ENCODE assay signal across 11 mouse cellular contexts in the genomic region with DNA sequence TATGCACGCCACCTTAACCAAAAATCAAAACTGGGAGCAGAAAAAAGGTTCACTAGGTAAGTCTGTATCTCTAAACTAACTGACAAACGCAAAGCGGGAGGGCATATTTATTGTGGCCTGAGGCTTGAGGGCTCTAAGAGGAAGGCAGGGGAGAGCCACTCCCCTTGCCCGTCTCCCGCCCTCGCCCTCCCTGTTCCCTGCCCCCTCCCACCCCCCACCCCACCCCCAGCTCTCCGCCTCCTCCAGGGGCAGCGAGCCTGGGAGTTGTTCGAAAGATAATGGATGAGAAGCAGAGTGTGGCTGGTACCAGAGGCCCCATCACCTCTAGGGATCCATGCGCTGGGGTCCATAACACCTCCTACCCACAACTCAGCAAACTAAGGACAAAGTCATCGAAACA.
A peak's percentile ranks its signal among the peaks of the same experiment; 100 is the strongest.
DNase-seq lines count a peak whose midpoint lies in the region; ATAC-seq lines count a peak whose summit lies in the region.
"Had no signal": no experiment of that assay in that cellular context is flagged by ENCODE, and none has a peak within 500 bp of the region (broad histone marks: within the 10 kb centered on the region; RNA-seq: fewer than 3 reads in every experiment).

No protein-coding gene starts in this region.

- no peak overlapping the region for H3K4me3 ChIP-seq in heart, embryonic 15.5 days
- H3K4me3 ChIP-seq in midbrain, embryonic 11.5 days (ENCODE audit: low read depth, low read length), result no peak overlapping the region
- no peak overlapping the region for H3K4me3 ChIP-seq in midbrain, embryonic 13.5 days (replicated peaks)
- no peak overlapping the region for H3K4me3 ChIP-seq in embryonic facial prominence, embryonic 15.5 days (replicated peaks)
- H3K4me3 ChIP-seq in neural tube, embryonic 12.5 days, result no peak overlapping the region

- H3K27me3 ChIP-seq in heart, embryonic 15.5 days, result peaks cover 4% of the 10 kb centered on the region
- no peaks in the 10 kb centered on the region for H3K27me3 ChIP-seq in midbrain, embryonic 11.5 days (ENCODE audit: control insufficient read depth, insufficient read depth, low read length)
- H3K27me3 ChIP-seq in midbrain, embryonic 13.5 days, result peaks cover 15% of the 10 kb centered on the region; the same call in 1 of the 2 replicates
- H3K27me3 ChIP-seq in embryonic facial prominence, embryonic 15.5 days, result no peaks in the 10 kb centered on the region
- H3K27me3 ChIP-seq in neural tube, embryonic 12.5 days (replicated peaks), result no peaks in the 10 kb centered on the region; the same call in 1 of the 2 replicates

- no peaks in the 10 kb centered on the region for H3K9me3 ChIP-seq in heart, embryonic 15.5 days (replicated peaks)
- no peaks in the 10 kb centered on the region for H3K9me3 ChIP-seq in midbrain, embryonic 11.5 days (ENCODE audit: control insufficient read depth, low read length)
- H3K9me3 ChIP-seq in midbrain, embryonic 13.5 days, result no peaks in the 10 kb centered on the region
- no peaks in the 10 kb centered on the region for H3K9me3 ChIP-seq in embryonic facial prominence, embryonic 15.5 days (replicated peaks)
- H3K9me3 ChIP-seq in neural tube, embryonic 12.5 days, result no peaks in the 10 kb centered on the region

- H3K4me1 ChIP-seq in heart, embryonic 15.5 days (replicated peaks), result peaks cover 6% of the 10 kb centered on the region
- 0 out of 2 replicates have a peak, but pooled peaks cover 2% of the 10 kb centered on the region for H3K4me1 ChIP-seq in midbrain, embryonic 11.5 days (ENCODE audit: control insufficient read depth, insufficient read depth, low read length)
- peaks cover 7% of the 10 kb centered on the region for H3K4me1 ChIP-seq in midbrain, embryonic 13.5 days (replicated peaks)
- H3K4me1 ChIP-seq in embryonic facial prominence, embryonic 15.5 days, result no peaks in the 10 kb centered on the region
- peaks cover 3% of the 10 kb centered on the region; the same call in 1 of the 2 replicates for H3K4me1 ChIP-seq in neural tube, embryonic 12.5 days

- WGBS in heart, embryonic 15.5 days, result 9% methylated on average over 11 of the region's 11 CpGs
- 12% methylated on average over 11 of the region's 11 CpGs for WGBS in midbrain, embryonic 11.5 days
- 11% methylated on average over 11 of the region's 11 CpGs for WGBS in midbrain, embryonic 13.5 days
- WGBS in embryonic facial prominence, embryonic 15.5 days, result 7% methylated on average over 7 of the region's 11 CpGs
- 5% methylated on average over 11 of the region's 11 CpGs for WGBS in neural tube, embryonic 12.5 days

- H3K36me3 ChIP-seq in heart, embryonic 15.5 days, result no peaks in the 10 kb centered on the region
- H3K36me3 ChIP-seq in midbrain, embryonic 11.5 days (ENCODE audit: control insufficient read depth, insufficient read depth, low read length), result no peaks in the 10 kb centered on the region
- no peaks in the 10 kb centered on the region for H3K36me3 ChIP-seq in midbrain, embryonic 13.5 days
- H3K36me3 ChIP-seq in embryonic facial prominence, embryonic 15.5 days, result no peaks in the 10 kb centered on the region
- no peaks in the 10 kb centered on the region for H3K36me3 ChIP-seq in neural tube, embryonic 12.5 days

- H3K4me2 ChIP-seq in heart, embryonic 15.5 days, result peak overlapping the region; percentile 32; the same call in 1 of the 2 replicates
- H3K4me2 ChIP-seq in midbrain, embryonic 11.5 days, result peak overlapping the region; percentile 6; the same call in 1 of the 2 replicates
- no peak overlapping the region for H3K4me2 ChIP-seq in midbrain, embryonic 13.5 days (replicated peaks)
- H3K4me2 ChIP-seq in embryonic facial prominence, embryonic 15.5 days (replicated peaks), result 0 out of 2 replicates have a peak overlapping the region, but pooled peaks have one; percentile 10
- H3K4me2 ChIP-seq in neural tube, embryonic 12.5 days (replicated peaks), result peak overlapping the region; percentile 36

- intact Hi-C loops in heart, postnatal 14 days (cut with DNase I), result no loop called here
- intact Hi-C loops in left cerebral cortex, postnatal 4 days (cut with DNase I), result no loop called here

- no peak overlapping the region for H3K27ac ChIP-seq in heart, embryonic 15.5 days
- H3K27ac ChIP-seq in midbrain, embryonic 11.5 days (ENCODE audit: low read depth, low read length), result no peak overlapping the region
- H3K27ac ChIP-seq in midbrain, embryonic 13.5 days, result no peak overlapping the region
- no peak overlapping the region for H3K27ac ChIP-seq in embryonic facial prominence, embryonic 15.5 days (replicated peaks)
- H3K27ac ChIP-seq in neural tube, embryonic 12.5 days, result no peak overlapping the region

- ATAC-seq in heart, embryonic 15.5 days (replicated peaks; ENCODE audit: insufficient number of reproducible peaks, insufficient read depth, low FRiP score, low read depth), result no peak
- ATAC-seq in midbrain, embryonic 11.5 days (ENCODE audit: low FRiP score), result no peak
- ATAC-seq in midbrain, embryonic 13.5 days, result no peak
- no peak for ATAC-seq in embryonic facial prominence, embryonic 15.5 days (ENCODE audit: insufficient number of reproducible peaks, low FRiP score, low TSS enrichment, low read depth)
- peak; percentile 22; the same call in 1 of the 2 replicates for ATAC-seq in neural tube, embryonic 12.5 days (ENCODE audit: low FRiP score, low read depth)
- ATAC-seq: CD4-positive, CD25-positive, alpha-beta regulatory T cell, adult 4 months had no signal

- no peak overlapping the region for H3K9ac ChIP-seq in heart, embryonic 15.5 days
- no peak overlapping the region for H3K9ac ChIP-seq in midbrain, embryonic 11.5 days (ENCODE audit: low read length)
- no peak overlapping the region for H3K9ac ChIP-seq in midbrain, embryonic 13.5 days (replicated peaks)
- H3K9ac ChIP-seq in embryonic facial prominence, embryonic 15.5 days, result no peak overlapping the region
- no peak overlapping the region for H3K9ac ChIP-seq in neural tube, embryonic 12.5 days

- no peak for DNase-seq in heart, postnatal 14 days
- DNase-seq in midbrain, embryonic 11.5 days (ENCODE audit: low spot score, missing footprints), result no peak
- no peak for DNase-seq in adrenal gland, postnatal 14 days
- DNase-seq in left cerebral cortex, postnatal 4 days, result no peak
- DNase-seq: cerebellum, adult 9-11 months; heart, postnatal 4 days had no signal
